Mouse (Mus musculus) liver, adult (tissue): ENCODE measurements around the gene Olfr62.

Experiments used
- GATA4 ChIP-seq: IDR thresholded peaks from 2 replicates; pipeline ENCODE4 v1.6.1; 2014; ENCODE audit warnings: mild to moderate bottlenecking, low read length; ENCODE audit not compliant: insufficient replicate concordance

Gene Olfr62

DNA sequence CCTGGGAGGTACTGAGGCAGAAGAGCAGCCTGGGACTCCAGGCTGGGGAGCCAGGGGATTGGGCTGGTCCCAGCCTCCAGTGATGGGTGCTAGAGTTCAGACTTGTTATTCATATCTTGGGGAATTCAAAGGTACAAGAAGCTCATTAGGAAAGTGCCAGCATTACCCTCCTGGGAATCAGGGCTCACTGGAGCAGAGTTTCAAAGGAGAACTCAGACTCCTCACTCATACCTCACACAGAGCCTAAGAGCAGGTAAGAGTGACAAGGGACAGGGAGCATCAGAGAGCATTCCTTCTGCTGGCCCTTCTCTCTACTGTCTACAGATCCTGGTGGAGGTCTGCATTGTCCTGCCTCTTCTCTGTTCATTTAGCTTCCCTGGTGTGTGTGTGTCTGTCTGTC, at the start of gene Olfr62:
TSS of gene Olfr62 (plus strand) at position 301 of the 400 bp plus-strand sequence.
- TF ChIP-seq GATA4: no peak

DNA sequence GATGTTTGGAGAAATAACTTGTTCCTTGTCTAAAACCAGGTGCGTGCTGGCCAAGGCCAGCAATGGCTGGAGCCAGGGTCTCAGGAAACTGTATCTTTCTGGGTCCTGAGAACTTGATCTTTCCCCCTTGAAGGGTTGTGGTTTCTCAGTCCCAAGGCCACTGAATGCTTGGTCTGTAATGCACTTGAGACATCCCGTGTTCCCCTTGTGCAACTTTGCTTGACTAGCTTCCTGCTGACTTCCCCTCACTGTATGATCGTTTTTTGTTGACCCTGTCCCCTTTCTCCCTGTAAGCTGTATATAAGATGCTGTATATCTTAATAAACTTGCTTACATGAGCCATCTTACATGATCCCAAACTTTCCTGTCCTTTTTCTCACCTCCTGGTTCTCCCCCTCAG, 48.9 kb upstream of the Olfr62 start:
- no peak for TF ChIP-seq GATA4

- no peak for TF ChIP-seq GATA4
Observed at GRCm38 (mm10) chr4:118612619-118613018, 46.1 kb upstream of the Olfr62 start.

DNA sequence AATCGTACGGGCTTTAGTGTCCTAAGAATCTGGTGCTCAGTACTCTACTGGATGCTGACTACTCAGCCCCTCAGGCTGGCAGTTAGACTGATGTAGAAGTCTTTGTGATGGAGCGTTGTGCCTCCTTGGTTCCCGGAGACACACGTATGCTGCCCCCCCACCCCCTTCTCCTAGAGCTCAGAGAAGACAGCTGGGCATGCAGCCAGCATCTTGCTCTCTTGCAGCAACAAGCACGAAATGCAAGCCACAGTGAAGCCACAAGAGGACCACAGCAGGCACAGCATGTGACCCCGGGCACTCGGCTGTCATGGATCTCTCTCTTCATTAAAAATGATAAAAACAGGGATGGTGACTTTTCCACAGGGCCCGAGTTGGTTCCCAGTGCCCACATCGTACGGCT, 43.3 kb upstream of the Olfr62 start:
- no peak for TF ChIP-seq GATA4

- no peak for TF ChIP-seq GATA4
Observed at GRCm38 (mm10) chr4:118620279-118620966, 38.3 kb upstream of the Olfr62 start, which contains the start of the genes Cfap57 and Ebna1bp2. Cfap57 (minus strand) TSS chr4:118620777. Ebna1bp2 (plus strand) TSS chr4:118620799.

GRCm38 (mm10) chr4:118620967-118621320, 37.8 kb upstream of the Olfr62 start:
- no peak for TF ChIP-seq GATA4

DNA sequence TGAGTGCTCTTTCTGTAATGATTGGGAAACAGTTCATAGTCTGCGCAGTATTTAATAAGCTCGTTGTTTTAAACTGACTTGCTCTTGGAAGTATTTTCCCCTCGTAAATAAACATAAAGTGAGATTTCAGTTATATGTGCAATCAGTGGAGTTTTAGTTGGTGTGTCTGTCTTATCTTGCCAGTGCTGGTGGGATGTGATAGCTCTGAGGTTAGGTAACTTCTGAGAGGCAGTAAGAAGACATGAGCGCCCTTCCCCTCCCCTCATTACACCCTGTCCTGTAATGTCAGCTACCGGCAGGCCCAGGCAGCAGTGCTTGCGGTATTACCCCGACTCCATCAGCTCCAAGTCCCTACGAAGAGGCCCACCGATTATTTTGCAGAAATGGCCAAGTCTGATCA, 37.0 kb upstream of the Olfr62 start:
- TF ChIP-seq GATA4: no peak

GRCm38 (mm10) chr4:118630261-118630660, 28.5 kb upstream of the Olfr62 start:
- TF ChIP-seq GATA4: no peak

DNA sequence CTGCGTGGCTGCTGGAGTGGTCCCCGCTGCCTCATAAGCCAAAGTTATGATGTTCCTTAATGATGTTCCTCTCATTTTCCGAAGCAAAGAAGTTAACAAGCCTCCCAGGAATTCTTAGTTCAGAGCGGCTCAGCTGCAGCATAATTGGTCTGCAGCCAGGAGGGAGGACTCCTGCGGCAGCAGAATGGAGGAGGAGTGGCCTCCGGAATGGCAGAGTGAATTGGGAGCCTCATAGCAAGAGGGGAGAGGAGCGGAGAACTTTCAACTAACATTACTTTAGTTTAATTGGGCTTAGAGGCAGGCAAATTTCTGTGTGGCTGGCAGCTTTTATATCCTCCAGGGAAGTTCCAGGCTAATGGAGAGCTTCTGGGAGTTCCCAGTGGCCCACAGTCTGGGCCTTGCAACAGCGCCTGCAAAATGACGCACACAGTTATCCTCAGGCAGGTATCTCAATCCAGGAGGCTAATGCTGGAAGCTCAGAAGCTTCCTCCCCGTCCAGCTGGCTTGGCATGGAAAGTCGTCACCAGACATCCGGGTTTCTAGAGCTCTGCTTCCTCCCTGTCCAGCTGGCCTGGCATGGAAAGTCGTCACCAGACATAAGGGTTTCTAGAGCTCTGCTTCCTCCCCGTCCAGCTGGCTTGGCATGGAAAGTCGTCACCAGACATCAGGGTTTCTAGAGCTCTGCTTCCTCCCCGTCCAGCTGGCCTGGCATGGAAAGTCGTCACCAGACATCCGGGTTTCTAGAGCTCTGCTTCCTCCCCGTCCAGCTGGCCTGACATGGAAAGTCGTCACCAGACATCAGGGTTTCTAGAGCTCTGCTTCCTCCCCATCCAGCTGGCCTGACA, 16.2 kb upstream of the Olfr62 start:
- no peak for TF ChIP-seq GATA4

GRCm38 (mm10) chr4:118645234-118645633, 13.5 kb upstream of the Olfr62 start:
- no peak for TF ChIP-seq GATA4

GRCm38 (mm10) chr4:118687086-118687485, 28.3 kb downstream of the Olfr62 start:
- no peak for TF ChIP-seq GATA4

GRCm38 (mm10) chr4:118692412-118692973, 33.7 kb downstream of the Olfr62 start, which contains the start of gene Olfr1342:
Olfr1342 (minus strand) TSS chr4:118692756.
- no peak for TF ChIP-seq GATA4

- no peak for TF ChIP-seq GATA4
Observed at GRCm38 (mm10) chr4:118693812-118694211, 35.1 kb downstream of the Olfr62 start.

DNA sequence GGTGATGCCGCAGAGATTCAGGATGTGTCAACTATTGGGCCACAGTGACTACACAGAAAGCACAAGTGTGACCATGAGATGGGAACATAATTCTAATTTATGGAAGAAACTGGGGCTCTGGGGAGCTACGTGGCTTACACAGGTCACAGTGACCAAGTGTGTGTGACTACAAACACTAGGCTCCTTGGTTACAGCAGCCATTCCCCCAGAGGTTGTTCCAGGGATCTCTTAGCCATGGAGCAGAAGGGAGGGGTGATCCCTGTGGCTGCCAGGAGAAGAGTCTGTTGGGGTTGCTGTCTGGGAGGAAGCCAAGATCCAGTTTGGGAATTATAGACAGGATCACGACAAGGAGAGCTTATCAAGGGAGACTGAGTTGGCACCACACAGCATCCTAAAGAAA, 44.5 kb downstream of the Olfr62 start, which contains the start of gene Olfr1341:
TSS of gene Olfr1341 (plus strand) at position 301 of the 400 bp plus-strand sequence.
- no peak for TF ChIP-seq GATA4

- TF ChIP-seq GATA4: no peak
Observed at GRCm38 (mm10) chr4:118708086-118708485, 49.3 kb downstream of the Olfr62 start.

DNA sequence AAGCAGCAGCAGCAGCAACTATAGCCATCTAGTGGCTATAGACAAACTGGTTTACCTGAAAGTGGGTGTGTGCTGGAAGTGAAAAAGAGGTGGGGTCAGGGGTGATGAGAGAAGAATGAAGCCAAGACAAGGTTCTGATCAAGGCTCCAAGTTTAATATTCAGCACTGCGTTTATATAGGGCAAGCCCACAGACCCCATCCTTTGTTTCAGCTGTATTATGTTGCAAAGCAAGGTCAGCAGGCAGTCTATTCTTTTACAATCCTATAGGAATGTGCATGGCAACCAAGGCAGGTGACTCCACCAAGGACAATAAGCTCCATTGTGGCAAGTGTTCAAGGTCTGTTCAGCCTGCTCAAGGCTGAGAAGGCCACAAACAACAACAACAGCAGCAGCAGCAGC, 52.9 kb downstream of the Olfr62 start:
- no peak for TF ChIP-seq GATA4
